Mouse (Mus musculus): Measurements from ENCODE around the gene Sobp.

DNA sequence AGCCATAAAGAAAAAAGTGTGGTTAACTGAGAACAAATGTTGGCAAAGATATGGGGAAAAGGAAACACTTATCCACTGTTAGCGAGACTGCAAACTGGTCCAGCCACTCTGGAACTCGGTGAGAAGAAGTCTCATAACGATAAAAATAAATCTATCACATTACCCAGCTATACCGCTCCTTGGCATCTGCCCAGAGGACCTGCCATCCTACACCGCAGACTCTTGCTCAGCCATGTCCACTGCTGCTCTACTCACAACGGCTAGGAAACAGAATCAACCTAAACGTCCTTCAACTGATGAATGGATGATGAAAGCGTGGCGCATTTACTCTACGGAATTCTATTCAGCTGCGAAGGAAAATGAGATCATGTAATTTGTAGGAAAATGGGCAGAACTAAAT lies 25.9 kb downstream of the Sobp start:
- TF ChIP-seq CTCF (conservative IDR thresholded peaks at IDR 0.05; ENCODE audit: low read length) (no peak), POU5F1 (IDR thresholded peaks at IDR 0.05; ENCODE audit: borderline replicate concordance, low read length) (no peak)
